Mouse (Mus musculus): ENCODE measurements at regions not wholly inside any gene's neighbourhood (a gene's known extent, or its start where the extent isn't known, plus 50 kb on each side); places are given as distances from the start of the nearest gene placed in this dataset.
A peak's percentile ranks its signal among the peaks of the same experiment; 100 is the strongest.

DNA sequence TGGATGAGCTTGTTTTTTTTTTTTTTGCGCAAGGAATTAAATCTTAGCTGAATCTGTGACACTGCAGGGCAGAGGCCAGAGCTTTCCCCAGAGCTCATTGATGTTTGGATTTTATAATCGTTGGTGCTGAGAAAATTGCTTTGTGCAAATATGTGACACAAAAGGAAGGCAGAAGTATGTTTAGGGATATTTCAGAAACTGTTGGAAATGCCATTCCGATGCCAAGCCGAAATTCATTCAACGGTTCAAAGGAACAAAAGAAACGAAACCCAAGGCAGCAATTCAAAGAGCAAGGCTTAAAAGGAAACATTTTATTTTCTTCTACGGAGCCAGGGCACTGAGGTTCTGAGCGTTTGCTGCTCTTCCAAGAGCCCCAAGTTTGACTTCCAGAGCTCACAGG is 302.2 kb downstream of the 1500009L16Rik start:
- DNase-seq (ENCODE audit: low spot score in 2 of 2): no peak

DNA sequence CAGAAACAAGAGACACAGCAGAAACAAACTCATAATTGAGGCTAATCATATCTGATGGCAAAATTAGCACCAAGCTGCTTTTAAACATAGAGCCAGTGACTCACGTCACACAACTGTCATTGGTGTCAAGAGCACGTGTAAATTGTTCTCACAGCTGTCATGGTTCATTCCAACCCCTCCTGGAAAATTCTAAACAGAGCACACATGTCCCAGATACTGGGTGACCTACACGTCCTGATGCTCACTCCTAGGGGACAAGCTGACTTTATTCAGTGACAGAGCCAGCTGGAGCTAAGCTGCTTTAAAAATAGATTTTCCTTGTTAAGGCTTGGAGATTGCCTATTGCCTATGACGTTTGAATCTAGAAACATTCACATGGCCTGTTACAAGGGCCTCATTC is 304.1 kb downstream of the 1500009L16Rik start:
- DNase-seq (ENCODE audit: low spot score in 2 of 2): no peak

DNA sequence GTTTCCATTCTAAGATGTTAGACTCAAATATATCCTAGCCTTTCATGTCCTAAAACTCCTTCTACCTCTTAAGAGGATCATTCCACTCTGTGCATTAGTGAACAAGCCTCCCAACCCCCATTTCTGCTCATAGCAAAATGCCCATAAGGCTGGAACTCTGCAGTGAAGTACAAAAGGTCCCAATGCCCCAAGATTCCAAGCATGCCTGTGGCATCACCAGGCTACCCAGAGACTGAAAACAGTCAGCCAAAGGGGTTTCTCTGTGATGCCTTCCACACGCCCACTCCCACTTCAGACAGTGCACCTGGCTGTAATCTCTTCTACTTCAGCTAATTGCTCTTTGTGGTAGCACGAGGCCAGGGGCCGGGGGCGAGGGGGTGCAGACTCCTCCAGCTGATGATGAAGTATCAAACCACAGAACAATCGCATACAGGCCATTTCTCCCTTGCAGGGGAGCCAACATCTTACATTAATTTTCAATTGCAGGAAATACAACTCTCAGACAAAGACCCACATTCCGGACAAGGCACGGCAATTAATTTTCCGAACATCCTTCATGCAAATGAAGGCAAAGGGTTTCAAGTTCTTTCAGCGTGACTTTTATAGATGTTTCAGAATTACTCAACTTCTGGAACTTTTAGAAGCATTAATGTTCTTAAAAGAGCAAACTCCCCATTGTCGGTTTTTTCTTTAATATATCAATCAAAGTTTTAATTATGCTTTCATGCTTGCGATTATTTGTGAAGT is 313.6 kb downstream of the 1500009L16Rik start:
- no peak for DNase-seq (ENCODE audit: low spot score in 2 of 2)

DNA sequence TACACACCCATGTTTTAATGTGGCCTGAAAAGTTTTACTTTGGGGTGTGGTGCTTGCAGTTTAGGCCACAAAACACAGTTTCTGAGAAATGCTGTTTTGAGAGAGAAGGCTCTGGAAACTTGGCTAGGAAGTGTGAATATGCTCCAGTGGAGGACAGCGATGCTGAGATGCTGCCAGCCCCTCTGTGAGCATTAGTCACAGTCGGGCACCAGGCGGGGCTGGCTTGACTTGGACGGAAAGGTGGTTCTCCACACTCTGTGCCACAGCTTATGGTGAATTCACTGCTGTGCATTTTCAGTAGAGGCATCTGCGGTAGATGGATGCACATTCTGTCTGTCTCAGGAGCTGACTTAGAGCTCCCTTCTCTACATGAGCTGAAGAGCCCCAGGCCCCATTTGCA is 326.0 kb downstream of the 1500009L16Rik start:
- DNase-seq (ENCODE audit: low spot score in 2 of 2): no peak

DNA sequence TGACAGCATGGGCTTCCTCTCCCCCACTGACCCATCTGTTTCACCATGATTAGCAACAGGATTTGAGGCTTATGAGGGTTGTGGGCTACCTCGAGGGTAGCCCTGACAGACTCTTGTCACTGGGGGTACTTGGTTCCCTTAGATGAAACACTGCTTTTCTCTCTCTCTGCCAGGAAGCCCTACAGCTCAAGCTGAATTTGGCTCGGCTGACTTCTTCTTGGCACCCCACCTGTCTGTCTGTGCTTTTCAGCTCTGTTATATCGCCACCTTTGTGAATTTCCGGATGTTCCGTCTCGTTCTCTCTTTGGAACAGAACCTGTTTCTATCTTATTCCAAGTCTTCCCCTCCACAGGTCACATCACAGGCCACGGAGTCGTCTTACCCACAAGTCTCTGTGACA is 330.0 kb downstream of the 1500009L16Rik start:
- no peak for DNase-seq (ENCODE audit: low spot score in 2 of 2)

DNA sequence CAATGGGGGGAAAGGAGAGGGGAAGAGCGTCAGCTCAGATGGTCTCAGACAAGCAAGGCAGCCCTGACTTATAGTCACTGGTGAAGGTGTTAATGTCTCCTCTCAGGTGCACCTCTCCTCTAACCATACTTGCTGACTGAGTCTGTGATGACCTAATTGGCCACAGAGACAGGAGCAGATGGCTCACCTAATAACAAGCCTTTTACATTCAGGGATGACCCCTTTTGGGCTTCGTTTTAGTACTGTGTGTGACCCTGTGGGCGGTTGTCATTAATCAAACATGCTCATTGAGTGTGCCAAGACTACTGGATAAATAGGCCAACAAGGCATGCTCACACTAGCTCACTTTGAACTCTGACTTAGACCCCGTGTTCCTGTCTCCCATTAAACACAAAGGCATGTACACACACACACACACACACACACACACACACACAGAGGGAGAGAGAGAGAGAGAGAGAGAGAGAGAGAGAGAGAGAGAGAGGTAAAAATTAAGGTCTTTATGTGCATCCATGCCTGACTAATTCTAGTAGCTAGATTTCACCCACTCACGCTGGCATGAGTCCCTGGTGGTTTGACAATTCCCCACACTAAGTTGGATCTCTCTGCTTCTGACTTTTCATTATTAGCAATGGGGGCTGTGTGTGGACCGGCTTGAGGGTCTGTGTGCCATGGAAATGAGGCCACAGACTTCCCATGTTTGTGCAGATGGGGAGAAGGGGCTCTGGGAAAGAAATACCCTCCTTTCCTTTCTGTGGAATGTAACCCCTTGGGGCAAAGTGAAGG is 332.1 kb downstream of the 1500009L16Rik start:
- no peak for DNase-seq (ENCODE audit: low spot score in 2 of 2)

DNA sequence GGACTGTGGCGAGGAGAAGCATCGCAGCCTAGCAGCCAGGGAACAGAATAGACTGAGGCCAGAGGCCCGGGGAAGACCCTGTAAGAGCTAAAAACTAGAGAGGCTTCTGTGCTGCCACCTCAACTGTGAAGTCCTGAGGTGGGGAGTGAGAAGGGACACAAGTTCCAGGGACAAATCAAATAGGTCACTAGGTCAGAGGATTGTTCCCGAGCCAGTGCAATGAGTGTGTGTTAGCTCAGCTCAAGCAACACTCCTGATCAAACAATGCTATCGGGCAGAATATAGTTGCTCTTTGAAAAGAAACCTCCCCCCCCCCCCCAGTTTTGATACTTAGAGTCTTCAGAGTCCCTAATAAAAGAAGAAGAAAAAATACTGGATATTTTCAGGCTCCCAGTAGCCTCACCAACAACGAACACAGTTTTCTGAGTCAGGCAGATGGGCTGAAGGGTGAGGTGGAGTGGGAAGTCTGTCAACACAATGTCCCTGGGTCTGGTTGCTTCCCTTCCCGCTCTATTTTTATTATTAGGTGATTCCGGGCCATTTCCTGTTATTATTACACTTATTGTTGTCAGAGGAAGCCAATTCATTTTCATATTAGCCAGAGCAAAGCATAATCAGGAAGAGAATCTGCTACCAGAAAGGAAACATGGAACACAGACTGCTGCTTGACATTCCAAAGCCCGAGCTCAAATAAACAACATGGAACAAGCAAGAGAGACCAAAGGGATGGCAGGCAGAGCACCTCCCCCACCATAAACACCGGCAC is 332.9 kb downstream of the 1500009L16Rik start:
- DNase-seq (ENCODE audit: low spot score in 2 of 2): no peak

DNA sequence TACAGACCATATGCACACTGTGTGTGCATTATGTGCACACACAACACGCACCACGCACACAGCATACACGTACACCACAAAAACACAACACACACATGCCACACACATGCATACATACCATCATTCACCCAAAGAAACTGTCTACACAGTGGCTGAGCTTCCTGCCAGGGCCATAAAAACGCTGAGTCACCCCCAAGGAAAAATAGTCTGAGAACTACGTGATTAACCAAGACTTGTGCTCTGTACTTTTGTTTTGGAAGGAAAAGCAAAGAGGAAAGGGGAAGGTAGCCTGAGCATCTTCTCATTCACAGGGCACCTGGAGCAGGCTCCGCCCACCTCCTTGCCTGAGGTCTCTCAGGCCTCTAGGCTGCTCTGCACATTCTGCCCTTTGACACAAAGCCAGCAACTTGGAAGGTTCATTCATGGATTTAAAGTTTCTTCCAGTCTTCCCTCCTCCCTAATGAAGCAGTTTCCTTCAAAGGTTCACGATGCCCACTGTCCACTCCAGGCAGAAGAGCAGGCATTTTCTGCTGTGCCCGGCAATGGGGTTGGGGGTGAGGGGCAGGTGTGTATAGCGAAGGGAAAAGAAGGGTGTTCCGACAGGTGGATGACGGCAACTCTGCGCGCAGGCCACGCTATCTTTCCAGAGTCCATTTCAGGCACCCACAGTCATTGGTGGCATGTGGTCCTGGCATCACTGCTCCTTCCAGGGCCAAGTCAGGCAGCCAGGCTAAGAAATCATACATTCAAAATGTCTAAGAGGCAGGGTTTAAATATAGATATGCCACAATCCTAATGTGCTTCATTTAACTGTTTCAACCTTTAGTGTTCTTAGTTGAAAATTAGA is 333.9 kb downstream of the 1500009L16Rik start:
- DNase-seq (ENCODE audit: low spot score in 2 of 2): no peak

DNA sequence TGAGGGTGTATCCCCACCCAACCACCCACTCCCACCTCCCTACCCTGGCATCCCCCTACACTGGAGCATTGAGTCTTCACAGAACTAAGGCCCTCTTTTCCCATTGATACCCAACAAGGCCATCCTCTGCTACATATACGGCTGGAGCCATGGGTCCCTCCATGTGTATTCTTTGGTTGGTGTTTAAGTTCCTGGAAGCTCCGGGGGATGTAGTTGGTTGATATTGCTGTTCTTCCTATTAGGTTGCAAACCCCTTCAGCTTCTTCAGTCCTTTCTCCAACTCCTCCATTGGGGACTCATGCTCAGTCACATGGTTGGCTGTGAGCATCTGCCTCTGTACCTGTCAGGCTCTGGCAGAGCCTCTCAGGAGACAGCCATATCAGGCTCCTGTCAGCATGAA is 335.6 kb downstream of the 1500009L16Rik start:
- no peak for DNase-seq (ENCODE audit: low spot score in 2 of 2)

DNA sequence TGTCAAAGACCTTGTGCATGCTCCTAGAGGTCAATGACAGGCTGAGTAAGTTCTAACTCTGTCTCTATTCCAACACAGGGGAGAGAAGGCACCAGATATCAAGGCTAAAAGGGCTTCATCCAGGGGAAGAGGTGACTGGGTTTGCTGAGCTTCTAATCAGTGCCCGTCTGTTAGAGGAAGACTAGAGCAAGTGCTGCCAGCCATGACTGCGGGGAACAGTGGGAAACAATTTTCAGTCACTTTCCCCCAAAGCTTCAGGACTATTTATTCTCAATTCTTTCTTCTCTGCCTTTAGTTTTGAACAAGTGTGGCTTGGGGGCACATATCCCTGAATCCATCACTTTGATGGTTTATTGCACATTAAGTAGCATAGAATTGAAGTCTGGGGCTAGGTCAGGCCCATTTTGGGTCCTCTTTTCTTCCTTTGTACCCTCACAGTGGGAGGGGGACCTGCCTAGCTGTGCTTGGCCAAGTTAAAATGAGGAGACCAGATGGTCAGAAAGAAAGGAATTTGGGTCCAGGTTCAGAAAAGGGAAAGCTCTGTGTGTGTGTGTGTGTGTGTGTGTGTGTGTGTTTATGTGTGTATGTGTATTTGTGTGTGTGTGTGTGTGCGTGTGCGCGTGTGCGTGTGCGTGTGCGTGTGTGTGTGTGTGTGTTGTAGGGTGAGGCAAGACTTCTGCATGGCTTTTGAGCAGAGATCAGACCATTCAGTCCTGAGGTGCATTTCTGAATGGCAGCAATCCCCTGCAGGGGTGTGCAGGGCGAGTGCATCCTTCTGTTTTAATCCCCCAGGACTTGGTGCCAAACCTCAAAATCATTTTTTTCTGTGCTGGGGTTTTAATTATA is 337.2 kb downstream of the 1500009L16Rik start:
- no peak for DNase-seq (ENCODE audit: low spot score in 2 of 2)

DNA sequence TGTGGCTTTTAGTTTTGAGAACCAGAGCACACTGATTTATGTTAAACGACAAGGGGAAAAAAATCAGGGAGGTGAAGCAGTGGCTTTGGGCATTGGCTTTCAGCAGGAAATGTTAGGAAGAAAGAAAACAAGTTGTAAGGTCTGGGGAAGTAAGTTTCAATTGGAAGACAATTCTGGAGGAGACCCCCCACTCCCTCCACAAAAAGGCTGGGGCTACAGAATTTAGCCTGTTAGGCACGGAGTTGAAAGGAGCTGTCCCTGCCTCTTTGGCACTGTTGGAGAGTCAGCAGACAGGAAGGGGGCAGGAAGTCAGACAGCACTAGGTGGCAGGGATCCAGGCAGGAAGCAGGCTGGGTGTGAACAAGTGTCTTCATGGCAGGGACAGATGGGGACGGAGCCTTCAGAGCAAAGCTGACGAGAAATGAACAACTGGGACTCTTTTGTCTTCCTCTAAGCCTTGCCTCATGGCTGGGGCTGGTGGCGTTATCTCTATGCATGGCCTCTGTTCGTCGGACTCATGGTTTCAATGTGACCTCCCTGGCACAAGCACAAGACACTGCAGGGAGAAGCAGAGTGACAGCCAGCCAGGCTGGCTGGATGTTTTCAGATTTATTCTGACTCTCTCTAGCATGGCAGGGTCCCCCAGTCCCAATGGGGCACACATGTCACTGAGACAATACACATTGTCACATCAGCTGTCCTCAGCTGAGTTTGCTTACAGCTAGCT is 338.0 kb downstream of the 1500009L16Rik start:
- peak; percentile 58 to 67 for DNase-seq (ENCODE audit: low spot score in 2 of 2)

DNA sequence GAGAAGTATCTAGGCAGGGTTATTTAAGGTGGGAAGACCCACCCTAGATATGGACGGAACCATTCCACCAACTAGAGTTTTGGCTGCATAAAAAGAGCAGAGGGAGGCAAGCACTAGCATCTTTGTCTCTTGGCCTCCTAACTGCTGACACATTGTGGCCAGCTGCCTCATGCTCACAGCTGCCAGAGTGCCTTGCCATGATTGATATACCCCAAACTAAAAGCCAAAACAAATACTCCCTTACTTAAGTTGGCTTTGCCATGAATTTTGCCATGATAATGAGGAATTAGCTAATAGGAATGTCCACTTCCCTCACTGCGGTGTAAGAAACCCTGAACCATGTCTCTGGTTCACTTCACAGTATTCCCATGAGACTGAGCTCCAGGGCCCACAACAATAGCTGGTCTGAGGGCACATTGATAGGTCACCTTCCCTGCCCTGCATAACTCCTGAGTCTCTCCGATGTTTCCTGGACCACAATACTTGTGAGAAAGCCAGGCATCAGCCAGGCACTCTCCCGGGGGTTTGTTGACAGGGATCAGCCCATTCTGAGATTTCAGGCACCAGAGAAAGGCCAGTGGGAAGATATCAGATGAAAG is 344.5 kb downstream of the 1500009L16Rik start:
- DNase-seq (ENCODE audit: low spot score in 2 of 2): no peak

DNA sequence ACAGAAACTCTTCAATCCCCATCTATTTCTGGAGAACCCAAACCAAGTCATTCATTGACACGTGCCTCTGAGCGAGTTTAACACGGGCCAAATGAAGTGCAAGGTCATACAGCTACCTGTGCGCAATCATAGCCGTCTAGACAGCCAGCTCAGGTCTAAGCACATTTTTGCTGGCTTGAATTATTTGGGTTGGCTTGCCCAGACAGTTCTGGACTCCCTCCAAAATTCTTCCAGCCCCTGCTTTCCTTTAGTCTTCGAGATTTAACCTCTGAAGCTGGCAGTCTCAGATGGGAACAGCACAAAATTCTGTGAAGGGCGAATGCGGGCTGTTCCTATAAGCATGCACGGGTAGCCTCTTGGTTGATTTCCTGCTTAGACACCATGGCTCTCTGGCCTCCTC is 347.1 kb downstream of the 1500009L16Rik start:
- DNase-seq (ENCODE audit: low spot score in 2 of 2): no peak

DNA sequence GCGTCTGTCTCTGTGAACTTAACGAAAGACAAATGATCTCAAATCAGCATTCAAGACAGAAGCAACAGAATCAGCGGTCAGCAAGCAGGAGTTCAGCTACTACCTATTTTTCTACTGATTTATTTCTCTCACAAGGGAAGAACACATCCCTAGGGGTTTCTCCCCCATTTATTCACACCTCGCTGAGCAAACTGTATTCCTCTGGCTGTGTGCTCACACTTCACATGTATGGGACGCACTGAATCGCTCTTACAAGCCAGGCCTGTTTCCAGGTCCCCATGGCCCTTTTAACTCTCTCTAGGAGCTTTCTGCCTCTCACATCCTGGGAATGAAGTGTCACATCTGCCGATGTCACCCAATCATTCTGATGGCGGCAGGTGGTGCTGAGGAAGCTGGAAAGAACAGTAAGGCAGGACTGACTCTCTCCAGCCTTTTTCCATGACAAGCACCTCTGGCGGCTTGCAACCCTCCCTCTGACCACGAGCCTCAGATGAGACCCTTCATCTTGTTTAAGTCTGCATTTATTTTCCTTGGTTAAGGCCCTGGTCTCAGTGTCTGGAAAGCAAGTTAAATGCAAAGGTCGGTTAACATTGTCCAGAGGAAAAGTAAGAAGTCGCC is 350.3 kb downstream of the 1500009L16Rik start:
- DNase-seq (ENCODE audit: low spot score in 2 of 2): no peak

DNA sequence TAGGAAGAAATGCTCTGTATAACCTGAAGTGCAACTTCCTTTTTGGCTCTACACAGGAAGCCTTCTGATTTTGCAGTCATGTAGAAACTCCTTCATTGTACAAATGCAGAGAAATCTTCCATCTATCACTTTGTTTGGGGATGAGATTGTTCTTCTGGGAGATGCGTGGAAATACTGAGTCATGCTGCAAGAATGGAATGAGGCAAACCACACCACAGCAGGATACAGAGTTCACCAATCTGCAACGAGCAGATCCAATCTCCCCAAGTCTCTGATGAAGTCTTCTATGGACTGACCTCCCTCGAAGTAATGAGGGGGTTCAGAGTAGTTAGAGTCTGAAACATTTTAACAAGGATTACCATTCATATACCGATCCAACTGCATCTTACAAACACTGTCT is 352.9 kb downstream of the 1500009L16Rik start:
- DNase-seq (ENCODE audit: low spot score in 2 of 2): no peak

DNA sequence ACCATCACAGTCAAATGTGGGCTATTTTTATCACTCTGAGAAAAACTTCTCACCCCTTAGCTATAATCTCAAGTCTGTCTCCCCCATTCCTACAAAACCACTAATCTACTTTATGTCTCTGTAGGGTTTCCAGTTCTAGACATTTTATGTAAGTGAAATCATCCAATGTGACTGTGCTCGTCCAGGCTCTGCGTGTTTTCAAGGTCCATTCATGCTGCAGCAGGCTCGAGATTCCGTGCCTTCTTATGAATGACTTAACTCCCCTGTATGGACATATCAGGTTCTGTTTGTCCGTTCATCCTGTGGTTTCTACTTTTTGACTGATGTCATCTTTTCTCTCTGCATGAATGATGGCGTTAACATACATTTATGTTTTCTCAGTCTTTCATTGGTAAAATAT is 357.6 kb downstream of the 1500009L16Rik start:
- DNase-seq (ENCODE audit: low spot score in 2 of 2): no peak

DNA sequence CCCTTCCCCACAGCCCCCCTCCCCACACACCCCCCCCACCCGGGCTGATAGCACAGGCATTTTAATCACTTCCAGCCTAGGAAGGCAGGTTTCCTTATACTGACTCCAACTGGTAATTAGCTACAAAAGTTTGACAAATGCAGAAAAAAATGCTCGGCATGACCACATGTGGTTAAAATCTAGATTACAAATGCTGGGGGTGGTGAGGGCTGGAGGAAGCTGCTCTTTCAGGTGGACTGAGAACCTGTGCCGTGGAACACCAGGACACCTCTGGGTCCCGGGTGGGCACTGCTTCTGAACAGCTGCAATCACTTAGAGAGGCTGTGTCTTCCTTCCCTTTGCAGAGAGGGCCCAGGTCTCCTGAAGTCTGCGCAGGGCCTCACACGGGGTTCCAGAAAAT is 358.7 kb downstream of the Nuak1 start:
- DNase-seq (ENCODE audit: low spot score in 2 of 2): no peak

DNA sequence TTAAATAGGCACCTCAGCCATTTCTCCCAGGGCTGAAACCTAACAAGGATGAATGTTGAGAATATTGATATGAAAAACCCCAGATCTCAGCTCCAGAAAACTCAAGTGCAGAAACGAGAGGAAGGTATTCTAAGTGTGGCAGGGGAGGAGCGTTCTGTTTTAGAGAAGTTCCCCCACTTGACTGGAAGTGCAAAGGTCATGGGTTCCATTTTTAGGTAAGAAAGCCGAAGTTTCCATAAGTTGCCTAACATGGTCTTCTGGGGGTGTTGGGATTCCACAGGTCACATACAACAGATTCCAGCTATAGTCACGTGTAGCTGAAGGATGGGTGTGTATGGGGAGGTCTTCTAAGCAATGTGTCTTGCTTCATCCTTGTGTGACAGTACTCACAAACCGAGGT is 352.9 kb downstream of the Nuak1 start:
- no peak for DNase-seq (ENCODE audit: low spot score in 2 of 2)

DNA sequence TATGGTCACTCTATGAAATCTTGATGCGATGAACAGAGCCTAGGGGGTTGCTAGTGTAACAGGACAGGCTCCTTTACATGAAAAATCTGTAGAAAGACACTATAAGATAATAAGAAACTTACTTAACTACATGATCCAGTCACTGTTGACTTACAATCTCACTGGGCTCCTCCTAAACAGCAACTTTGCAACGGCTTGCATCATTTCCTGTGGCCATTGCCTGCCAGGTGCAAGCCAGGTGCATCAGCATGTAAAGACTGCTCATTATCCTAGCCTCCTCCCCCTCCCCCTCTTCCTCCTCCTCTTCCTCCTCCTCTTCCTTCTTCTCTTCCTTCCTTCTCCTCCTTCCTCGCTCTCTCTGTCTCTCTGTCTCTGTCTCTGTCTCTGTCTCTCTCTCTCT is 352.5 kb downstream of the Nuak1 start:
- no peak for DNase-seq (ENCODE audit: low spot score in 2 of 2)
